Mouse (Mus musculus) activated CD4-positive, CD25-positive, alpha-beta regulatory T cell, adult 9 weeks (primary cell): ENCODE results near the gene 2010106E10Rik. TPM values are rescaled to one million over a fixed set of nuclear protein-coding genes. Genes with fewer than 3 reads are reported as not detected.

Experiments used
- polyA plus RNA-seq: library from polyadenylated mRNA; unstranded; fragments of 100-300 nt; shearing (Covaris generic); gene quantifications from one replicate; pipeline ENCODE4 v1.2.1, GENCODE M21; 2017

2010106E10Rik gene
- not detected for polyA plus RNA-seq

GRCm38 (mm10) chrX:112494974-112495373 lies at the start of gene 2010106E10Rik:
Gene 2010106E10Rik (plus strand): TSS chrX:112495274.

GRCm38 (mm10) chrX:112600511-112601305 lies 105.6 kb downstream of the 2010106E10Rik start, which contains the start of gene Zfp711:
Gene Zfp711 (plus strand): TSS chrX:112600526.

Other genes starting within 250 kb of the 2010106E10Rik start
- 40.3 TPM for gene Apool, start 183.9 kb upstream of the 2010106E10Rik start, polyA plus RNA-seq
- not detected for gene Satl1, start 88.5 kb upstream of the 2010106E10Rik start, polyA plus RNA-seq
- gene Zfp711, start 105.3 kb downstream of the 2010106E10Rik start, polyA plus RNA-seq = not detected
- gene Pof1b, start 203.4 kb downstream of the 2010106E10Rik start, polyA plus RNA-seq = not detected